Mouse (Mus musculus) right cerebral cortex, postnatal 14 days (tissue): ENCODE data around the gene Slc4a3.
A peak's percentile ranks its signal among the peaks of the same experiment; 100 is the strongest.

Experiments
- DNase-seq: peaks from one replicate; pipeline ENCODE4 v3.0.0; 2022

Gene Slc4a3

DNA sequence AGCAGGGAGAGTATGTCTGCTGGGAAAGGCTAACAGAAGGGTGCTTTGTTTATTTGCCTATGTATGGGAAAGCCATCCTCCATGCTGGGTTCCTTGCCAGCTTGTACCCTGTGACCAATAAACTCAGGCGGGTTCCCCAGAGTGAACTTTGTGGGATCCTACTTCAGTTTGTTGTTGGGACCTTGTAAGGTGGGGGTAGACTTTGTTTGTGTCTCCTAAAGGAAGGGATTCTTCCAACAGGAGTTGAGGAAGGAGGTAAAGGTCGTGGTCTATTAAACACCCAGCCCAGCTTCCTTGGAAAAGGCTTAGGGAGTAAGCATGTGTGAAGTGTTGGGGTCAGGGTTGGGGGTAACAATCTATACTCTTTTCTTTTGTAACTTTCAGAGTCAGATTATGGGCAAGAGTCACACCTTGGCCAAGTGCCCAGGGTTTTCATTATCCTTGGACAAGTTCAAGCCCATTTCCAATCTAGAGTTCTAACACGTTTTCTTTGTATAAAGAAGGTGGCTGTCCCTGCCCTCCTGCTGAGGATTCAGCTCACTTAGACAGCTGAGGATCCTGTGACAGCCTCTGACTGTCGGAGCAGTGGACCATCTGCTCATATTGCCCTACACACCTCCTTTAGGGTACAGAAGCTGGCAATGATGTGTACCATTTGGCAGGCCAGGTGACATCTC, 15.3 kb downstream of the Slc4a3 start:
- no peak for DNase-seq

DNA sequence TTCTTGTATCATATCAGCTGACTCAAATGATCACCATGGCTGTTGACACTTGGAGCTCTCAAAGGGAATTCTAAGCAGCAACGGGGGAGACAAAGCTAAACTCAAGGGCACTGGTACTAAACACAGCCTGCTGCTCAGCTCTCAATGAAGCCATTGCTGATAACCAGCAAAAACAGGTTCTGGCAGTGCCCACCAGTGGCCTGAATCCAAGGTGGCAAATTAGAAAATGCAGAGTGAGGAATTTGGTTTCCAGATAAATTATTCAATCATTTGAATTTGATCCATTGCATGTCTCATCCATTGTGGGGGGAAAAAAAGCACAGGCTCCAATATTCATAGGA, 15.8 kb downstream of the Slc4a3 start:
- DNase-seq, result no peak

DNA sequence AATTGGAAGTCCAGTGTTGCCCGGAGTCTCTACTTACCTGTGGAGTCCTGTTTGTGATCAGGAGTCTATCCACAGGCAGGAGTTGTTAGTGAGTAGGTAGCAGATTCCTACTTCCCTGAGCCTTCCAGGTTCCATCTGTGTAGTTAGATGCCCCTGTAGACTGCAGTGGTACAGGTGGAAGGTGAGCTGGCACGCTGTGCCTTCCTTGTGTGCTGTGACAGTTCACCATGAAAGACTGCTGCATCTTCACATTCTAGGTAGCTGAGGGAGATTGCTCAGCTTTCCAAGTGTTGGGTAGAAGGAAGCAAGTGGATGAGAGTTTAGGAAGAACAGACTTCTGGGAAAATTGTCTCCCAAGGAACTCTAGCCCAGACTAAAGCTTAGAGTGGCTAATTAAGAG, 18.0 kb downstream of the Slc4a3 start:
- no peak for DNase-seq

DNA sequence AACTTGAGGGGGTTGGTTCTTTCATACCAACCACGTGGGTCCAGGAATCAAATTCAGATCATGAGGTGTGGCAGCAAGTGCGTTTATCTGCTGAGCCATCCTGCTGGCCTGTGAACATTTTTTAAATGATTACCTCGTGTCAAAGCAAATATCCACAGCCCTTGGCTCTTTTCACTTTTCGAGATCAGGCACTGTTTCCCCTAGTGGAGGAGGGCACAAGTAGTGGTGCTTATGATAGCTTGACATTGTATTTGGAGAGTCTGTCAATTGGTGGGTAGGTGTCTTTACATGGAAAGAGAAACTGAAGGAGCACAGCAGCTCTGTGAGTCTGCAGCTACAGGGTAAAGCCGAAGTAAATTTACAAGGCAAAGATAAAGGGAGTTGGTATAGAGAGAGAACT, 18.9 kb downstream of the Slc4a3 start:
- no peak for DNase-seq

DNA sequence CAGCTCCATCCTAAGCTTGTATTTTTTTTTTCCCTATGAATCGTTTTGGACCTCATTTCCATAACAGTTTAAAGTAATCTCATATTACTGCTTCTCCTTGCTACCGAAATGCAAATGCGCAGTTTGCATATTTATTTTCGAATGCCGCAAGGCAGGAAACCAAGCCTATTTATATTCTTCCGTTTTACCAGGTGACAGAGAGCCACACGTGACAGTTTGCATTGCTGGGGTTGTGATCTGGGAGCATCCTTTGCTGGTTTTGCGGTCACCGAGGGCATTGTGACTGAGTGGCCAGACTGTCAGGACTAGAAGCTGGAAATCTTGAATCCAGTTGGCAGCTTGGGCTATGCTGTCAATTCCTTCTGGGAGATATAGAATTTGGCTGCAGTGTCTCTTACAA, 19.6 kb downstream of the Slc4a3 start:
- no peak for DNase-seq

DNA sequence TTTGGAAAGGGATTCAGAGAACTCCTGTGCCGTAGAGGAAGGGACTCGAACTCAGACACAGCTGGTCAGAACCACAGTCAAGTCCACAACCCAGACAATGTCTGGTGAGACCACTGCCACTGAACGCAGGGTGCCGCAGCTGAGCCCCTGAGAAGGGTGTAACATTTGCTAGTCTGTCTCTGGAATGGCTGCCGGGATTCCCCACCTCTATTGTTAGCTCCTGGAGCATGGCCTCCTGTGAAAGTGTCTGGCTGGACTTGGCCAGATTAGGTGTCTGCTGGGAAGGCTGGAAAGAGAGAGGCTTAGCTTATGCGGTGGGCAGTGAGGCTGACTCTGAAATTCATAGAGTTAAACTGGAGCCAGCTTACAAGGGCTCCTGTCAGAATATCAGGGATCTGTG, 24.3 kb downstream of the Slc4a3 start:
- no peak for DNase-seq

DNA sequence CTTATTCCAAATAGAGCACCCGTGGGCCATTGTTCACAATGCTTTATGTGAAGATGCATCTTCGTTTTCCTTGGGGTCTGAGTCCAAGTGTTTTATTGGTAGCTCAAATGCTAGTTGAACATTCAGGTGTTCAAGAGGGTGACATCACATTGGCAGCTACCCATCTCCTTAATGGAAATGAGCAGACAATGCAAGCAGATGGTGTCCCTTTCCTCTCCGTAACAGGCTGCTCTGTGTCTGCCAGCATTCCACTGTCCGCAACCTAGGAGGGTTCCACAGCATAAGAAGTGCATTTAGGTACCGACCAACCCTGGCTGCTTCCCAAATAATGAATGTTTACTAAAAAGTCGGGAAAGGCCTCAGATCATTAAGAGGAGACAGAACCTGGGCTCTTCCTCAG, 26.7 kb downstream of the Slc4a3 start:
- no peak for DNase-seq

DNA sequence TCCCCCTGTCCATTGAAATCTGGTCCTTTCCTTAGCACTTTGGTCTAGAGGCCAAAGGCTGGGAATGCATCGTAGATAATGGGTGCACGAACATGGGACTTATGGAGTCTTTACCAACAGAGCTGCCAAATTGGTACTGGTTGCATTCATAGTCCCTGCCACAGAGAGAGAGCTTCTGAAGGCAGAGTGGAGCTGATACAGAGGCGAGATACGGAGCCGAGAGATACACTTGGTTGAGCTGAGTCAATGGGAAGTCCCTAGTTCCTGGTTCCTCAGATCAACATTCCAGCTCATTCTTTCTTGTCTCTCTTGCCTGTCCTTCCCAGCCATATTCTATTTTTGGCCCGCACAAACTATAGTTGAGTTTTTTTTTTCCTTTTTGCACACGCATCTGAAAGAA, 27.6 kb downstream of the Slc4a3 start:
- no peak for DNase-seq

DNA sequence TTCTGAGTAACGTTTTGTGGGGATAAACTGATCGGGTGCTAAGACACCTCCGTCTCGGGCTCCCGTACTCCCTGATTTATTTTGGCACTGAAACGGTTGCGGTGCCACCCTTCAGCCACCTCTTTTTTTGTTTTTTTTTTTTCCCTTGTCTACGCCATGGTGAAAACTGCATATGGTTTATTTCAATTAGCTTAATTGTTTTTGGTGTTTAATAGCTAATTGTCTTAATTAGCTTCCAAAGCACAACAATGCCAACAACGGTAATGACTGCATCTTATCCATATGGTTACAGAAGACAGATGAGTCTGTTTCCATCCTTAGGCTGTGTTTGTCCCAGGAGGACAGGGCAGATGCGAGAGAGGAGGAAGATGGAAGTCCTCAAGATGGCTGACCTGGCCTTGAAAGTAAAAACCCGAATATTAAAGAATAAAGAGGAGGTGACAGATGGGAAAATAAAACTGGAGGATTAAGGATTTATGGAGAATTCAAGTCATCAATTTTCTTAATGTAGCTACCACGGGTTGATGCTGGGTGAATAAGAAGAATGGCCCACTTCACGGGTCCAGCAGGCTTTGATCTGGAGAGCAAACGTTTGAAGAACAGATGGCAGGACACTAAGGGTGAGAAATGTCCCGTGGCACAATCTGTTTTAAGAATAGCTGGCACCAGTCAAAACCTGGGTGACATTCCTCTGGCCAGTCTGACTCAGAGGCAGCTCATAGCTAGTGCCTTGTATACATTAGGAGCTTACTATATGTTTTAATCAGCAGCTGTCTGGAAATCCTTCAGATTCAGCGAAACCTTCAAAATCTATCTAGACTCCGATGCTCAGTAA, 28.6 kb downstream of the Slc4a3 start:
- no peak for DNase-seq

DNA sequence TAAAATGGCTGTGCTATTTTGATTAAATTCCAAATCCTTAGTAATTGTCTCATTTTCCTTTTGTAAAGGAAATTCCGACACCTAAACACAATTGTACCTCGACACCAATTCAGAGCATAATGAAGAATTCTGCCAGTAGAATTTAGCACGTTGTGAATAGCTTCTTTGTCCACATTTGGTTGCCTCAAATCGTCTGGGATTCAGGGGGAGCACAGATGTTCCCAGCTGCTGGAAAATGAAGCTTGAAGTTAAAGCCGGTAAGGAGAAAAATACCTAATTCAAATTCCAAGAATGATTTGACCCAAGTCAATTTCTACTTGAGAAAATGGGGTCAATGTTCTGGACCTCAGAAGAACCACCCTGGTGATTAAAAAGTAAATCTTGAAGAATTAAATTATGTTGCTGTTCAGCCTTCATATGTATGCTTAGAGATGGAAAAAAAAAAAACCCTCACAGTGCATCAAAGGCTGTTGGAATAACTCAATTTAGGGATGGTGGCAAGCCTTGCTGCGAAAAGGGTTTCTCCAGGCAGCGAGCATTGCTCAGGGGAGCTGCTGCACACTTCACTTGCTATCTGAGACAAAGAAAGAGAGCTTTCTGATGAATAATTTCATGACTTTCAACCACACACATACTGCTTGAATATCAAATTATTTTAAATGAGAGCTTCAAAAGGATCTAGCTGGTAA, 36.0 kb downstream of the Slc4a3 start:
- no peak for DNase-seq

DNA sequence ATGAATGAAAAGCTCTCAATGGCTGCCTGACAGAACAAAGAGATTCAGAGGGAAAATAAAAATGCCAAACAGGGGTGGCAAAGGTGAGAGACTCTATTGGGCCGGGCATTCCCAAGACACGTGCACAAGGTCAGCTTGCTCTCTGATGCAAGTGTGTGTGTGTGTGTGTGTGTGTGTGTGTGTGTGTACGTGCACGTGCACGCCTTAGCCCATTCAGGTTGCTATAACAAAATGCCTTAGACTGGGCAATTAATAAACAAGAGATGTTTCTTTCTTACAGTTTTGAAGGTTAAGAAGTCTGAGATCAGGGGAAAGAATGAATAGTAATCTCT, 36.5 kb downstream of the Slc4a3 start:
- DNase-seq, result no peak

DNA sequence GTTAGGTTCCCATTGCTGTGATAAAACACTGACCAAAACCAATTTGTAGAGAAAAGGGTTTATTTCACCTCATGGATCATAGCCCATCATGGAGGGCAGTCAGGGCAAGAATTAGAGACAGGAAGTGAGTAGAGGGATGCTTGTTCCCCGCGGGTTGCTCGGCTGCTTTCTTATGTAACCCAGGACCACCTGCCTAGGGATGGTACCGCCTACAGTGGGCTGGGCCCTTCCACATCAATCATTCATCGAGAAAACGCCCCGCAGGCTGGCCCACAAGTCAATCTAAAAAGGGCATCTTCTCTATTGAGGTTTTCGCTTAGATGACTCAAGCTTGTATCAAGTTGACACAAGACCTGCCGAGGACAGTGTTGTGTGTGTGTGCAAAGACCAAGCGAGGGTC, 37.0 kb downstream of the Slc4a3 start:
- no peak for DNase-seq

DNA sequence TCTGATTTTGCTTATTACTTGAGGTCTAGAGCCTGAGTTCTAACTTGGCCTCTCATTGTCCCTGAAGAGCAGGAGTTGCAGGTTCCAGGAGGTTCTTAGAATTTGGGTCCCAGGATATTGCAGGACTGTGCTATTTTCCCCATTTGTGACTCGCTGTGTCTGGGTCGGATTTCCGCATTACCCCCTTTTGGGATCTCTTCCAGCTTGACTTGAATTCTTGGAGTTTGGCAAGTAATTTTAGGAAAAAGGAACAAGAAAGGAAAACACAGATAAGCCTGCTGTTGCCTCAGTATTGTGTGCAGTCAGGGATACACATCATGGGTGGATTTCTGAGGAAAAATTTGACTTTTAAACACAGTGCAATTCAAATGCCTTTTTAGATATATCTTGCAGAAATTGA, 40.7 kb downstream of the Slc4a3 start:
- no peak for DNase-seq

DNA sequence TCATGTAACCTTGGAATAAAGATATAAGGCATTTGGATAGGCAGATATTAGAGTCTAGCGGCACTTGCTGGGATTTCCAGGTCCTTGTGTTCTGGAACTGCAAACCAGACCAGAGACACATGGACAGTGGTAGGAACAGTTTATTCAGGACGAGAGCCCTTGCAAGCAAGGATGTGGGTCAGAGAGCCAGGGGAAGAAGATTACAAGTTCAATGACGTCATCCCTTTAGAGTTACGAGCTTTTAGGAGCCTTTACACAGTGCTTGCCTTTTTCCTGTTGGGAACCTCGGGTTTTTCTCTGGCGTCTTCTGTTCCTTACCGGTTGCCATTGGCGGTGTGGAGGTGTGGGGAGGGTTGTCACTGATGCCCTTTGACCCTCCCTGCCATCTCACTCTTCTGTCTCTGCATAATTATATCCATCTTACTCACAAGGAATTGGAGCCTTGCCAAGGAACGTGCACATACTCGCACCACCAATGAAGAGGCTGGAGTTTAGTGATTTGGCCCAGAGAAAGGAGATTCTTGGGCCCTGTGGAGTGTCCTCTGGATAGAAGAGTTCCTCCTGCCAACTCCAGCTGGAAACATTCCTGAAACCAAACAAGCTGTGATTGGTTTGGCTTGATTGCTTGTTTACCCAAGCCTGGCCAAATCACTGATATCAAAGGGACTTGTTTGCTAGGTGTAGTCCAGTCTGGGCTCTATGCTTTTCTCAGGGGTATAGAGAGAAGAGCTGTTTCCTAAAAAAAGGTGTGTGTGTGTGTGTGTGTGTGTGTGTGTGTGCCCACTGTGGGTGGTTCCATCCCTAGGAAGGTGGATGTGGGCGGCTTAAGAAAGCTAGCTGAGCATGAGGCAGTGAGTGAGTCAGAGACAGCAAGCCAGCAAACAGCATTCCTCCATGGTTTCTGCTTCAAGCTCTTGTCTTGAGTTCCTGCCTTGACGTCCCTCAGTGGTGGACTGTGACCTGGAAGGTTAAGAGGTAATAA, 42.0 kb downstream of the Slc4a3 start:
- no peak for DNase-seq

DNA sequence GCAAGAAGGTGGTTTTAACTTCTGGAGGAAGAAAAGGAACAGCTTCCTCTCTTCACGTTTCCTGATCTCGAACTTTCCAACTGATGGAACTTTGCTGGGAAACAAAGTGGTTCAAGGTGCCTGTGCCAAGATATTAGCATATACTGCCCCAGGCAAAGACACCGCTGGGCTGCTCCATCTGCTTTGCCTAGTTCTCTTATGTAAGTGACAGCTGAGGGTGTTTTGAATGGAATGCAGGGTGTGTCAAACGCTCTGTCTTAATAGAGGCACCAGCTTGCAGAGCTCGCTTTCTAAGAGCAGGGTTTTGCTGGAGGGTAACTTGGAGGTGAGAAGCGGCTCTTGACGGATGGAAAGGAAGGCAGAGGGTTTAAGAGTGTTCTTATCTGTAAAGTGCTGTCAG, 42.8 kb downstream of the Slc4a3 start:
- DNase-seq, result no peak

DNA sequence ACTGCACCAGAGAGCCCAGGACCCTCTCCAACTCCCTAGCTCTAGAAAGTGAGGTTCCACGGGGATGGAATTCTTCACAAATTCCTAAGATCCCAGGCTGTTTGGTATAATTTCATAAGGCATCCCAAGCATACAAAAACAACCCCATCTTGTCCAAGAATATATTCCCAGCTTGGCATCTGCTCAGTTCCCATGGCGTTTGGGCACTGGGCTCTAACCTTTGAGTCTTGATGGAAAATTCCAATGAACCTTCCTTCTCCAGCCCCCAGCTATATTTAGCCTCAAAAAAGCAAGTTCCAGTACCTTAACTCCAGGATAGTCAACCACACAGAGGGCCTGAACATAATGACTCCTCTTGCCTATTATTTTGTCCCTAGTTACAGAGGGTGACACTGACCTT, 43.9 kb downstream of the Slc4a3 start:
- no peak for DNase-seq

DNA sequence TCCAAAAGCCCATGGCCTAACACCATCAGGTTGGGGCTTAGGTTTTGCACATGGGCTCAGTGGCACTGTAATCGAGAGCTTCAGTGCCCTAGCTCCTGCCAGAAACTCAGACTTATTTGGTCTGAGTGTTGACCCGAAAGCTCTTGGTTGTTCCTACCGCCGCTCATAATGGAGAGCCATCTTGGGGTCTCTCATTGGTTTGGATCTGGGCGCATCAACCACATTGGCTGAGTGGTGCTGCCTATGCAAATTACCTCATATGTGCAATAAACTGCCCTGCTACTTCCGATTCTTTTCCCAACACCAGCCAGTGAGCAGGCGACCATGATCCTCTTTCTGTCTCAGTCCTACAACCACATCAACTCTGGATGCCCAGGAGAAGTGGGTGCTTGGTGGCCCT, 47.9 kb downstream of the Slc4a3 start:
- DNase-seq, result no peak

DNA sequence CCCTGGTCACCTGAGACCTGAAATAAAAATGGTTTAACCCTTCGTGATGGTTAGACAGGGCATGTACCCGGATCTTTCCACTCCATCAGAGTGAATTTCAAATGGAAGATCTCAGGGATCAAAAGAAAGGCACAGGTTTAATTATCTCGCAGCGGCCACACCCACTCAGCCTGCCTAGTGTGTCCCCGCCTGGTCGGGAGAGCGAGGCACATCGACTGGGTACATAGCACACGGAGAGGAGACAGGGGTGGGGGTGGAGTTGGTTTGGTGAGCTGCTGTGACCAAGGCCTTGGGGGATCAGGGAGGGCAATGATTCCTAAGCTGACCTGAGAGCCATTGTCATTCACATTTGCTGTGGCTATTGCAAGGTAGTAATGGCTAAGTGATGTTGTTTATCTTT, 48.8 kb downstream of the Slc4a3 start:
- no peak for DNase-seq

DNA sequence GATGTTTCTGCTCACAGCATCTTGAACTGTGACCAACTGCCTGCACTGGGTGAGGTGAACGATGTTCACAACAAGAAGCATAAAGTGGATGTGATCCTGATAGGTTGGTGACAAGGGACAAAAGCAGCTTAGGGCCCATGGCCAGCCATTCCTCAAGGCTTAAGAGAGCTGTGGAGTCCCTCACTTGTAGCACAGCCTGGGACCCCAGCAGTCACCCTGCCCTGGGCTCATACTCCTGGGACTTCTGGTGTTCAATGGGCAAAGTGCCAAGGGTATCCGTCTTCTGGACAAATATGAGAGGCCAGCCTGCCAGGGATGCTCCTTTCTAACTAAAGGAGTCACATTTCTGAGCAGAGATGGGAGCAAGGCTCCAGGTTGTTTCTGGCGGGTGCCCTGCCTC, 49.9 kb downstream of the Slc4a3 start:
- DNase-seq, result no peak

DNA sequence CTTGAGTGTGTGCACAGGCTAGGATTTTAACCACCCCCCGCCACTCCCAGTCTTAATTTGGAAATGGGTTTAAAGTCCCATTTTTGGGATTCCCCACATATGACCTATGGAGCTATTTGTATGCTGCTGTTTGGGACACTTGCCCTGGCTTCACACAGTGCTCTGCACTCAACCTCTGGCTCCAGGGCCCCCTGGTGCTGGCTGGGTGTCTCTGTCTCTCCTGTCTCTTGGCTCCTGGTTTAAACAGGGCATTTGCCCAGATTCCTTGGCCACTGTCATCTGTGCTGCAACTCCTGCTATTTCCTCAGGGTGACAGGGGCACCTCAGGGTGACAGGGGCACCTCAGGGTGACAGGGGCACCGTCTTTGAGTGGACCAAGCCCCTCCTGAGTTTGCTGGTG, 50.8 kb downstream of the Slc4a3 start:
- DNase-seq, result no peak

DNA sequence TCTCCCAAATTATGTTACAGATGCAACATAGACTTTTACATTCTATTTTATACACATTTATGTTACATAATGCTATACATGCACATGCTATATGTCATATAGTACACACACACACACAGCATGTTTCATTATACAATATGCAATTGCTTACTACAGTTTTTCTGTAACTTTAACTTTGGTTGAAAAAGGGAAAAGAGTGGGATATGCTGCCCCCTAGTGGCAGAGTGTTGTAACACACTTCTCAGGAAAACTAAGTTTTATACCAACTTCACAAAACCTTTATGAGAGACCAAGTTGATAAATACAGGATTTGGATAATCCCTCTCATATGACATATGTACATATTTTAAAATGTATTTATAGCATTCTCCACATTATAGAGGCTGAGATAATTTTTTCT, 51.6 kb downstream of the Slc4a3 start:
- peak; percentile 67 for DNase-seq

DNA sequence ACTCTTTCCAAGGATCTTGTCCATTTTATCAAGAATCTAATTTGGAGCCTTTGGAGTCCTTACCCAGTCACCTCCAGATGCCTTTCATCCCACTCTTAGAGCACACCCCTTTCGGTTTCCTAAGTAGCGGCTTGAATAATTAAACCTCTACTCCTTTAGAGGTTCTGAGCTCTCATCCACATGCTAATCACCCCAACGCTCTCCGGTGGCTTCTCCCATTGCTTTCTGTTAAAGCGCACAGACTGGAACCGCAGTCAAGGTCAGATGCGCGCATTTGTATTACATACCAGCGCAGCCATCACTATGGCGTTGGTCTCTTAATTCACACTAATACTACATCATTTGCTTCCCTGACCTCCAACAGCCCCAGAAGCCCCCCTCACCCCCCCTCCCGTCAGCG, 55.7 kb downstream of the Slc4a3 start:
- DNase-seq, result no peak

DNA sequence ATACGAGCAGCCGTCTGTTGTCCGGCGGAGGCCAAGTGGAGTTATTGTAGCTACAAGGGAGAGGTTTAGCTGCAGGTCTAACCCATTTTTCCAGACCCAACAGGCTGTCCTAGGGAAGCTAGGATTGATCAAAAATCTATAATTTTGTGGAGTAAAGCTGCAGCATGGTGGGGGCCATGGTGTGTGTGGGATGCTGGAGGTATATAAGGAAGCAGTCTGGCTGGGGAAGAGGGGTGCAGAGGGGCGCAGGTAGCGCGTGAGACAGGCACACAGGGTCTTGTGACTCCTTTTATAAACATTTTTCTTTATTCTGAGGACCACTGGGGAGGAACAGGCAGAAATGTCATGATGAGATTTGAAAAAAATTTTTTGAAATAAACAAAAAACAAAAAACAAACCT, 57.5 kb downstream of the Slc4a3 start:
- DNase-seq, result no peak
